Mouse (Mus musculus) kidney, adult 11 months (tissue): ENCODE measurements around the gene Btn2a2.

ENCODE experiments used
- DNase-seq: peaks from one replicate; pipeline ENCODE4 v3.0.0; 2022

Btn2a2 gene

GRCm38 (mm10) chr13:23445156-23445555 is 43.5 kb downstream of the Btn2a2 start:
- no peak for DNase-seq

- DNase-seq, result no peak
Measured at GRCm38 (mm10) chr13:23444451-23444850, 44.2 kb downstream of the Btn2a2 start.

GRCm38 (mm10) chr13:23439901-23440300 is 48.8 kb downstream of the Btn2a2 start:
- DNase-seq, result no peak

GRCm38 (mm10) chr13:23438521-23438920 is 50.1 kb downstream of the Btn2a2 start:
- no peak for DNase-seq

- peak; percentile 82 for DNase-seq
Measured at GRCm38 (mm10) chr13:23437908-23438307, 50.7 kb downstream of the Btn2a2 start.

- DNase-seq, result peak; percentile 43
Measured at GRCm38 (mm10) chr13:23436861-23437822, 51.5 kb downstream of the Btn2a2 start.

GRCm38 (mm10) chr13:23436231-23436661 is 52.4 kb downstream of the Btn2a2 start:
- DNase-seq, result no peak

GRCm38 (mm10) chr13:23435676-23436075 is 53.0 kb downstream of the Btn2a2 start:
- DNase-seq, result no peak

GRCm38 (mm10) chr13:23435241-23435640 is 53.4 kb downstream of the Btn2a2 start:
- DNase-seq, result no peak

- no peak for DNase-seq
Measured at GRCm38 (mm10) chr13:23434426-23434825, 54.2 kb downstream of the Btn2a2 start.

GRCm38 (mm10) chr13:23433801-23434200 is 54.9 kb downstream of the Btn2a2 start:
- no peak for DNase-seq

- no peak for DNase-seq
Measured at GRCm38 (mm10) chr13:23433206-23433605, 55.5 kb downstream of the Btn2a2 start.

- peak; percentile 95 for DNase-seq
Measured at GRCm38 (mm10) chr13:23432562-23433201, 56.0 kb downstream of the Btn2a2 start.

GRCm38 (mm10) chr13:23431351-23431771 is 57.3 kb downstream of the Btn2a2 start:
- DNase-seq, result peak; percentile 79

GRCm38 (mm10) chr13:23430734-23431133 is 57.9 kb downstream of the Btn2a2 start:
- peak; percentile 83 for DNase-seq

GRCm38 (mm10) chr13:23429771-23430380 is 58.8 kb downstream of the Btn2a2 start:
- no peak for DNase-seq

GRCm38 (mm10) chr13:23428166-23428993 is 60.3 kb downstream of the Btn2a2 start:
- no peak for DNase-seq
